Mouse (Mus musculus) lung, postnatal 14 days (tissue): ENCODE measurements around the gene Actr1a.

Experiments used
- DNase-seq: peaks from one replicate; pipeline ENCODE4 v3.0.0; 2021

The Actr1a gene

GRCm38 (mm10) chr19:46349550-46349949 lies 46.0 kb downstream of the Actr1a start:
- DNase-seq, result no peak

- DNase-seq, result peak; percentile 73
Measured at GRCm38 (mm10) chr19:46348761-46349458, 46.6 kb downstream of the Actr1a start.

- DNase-seq, result no peak
Measured at GRCm38 (mm10) chr19:46347936-46348668, 47.4 kb downstream of the Actr1a start.

- DNase-seq, result no peak
Measured at GRCm38 (mm10) chr19:46347146-46347545, 48.4 kb downstream of the Actr1a start.

GRCm38 (mm10) chr19:46344710-46345419 lies 50.7 kb downstream of the Actr1a start:
- no peak for DNase-seq

GRCm38 (mm10) chr19:46339287-46339971 lies 56.1 kb downstream of the Actr1a start:
- peak; percentile 81 for DNase-seq

GRCm38 (mm10) chr19:46338942-46339286 lies 56.6 kb downstream of the Actr1a start:
- DNase-seq, result no peak

- DNase-seq, result peak; percentile 100
Measured at GRCm38 (mm10) chr19:46338331-46338936, 57.1 kb downstream of the Actr1a start, which contains the start of gene Cuedc2. Cuedc2 (minus strand) TSS chr19:46338702.

- no peak for DNase-seq
Measured at GRCm38 (mm10) chr19:46337719-46338330, 57.7 kb downstream of the Actr1a start.

- no peak for DNase-seq
Measured at GRCm38 (mm10) chr19:46333906-46334305, 61.6 kb downstream of the Actr1a start.

GRCm38 (mm10) chr19:46332721-46333339 lies 62.7 kb downstream of the Actr1a start:
- DNase-seq, result no peak

- DNase-seq, result no peak
Measured at GRCm38 (mm10) chr19:46331936-46332335, 63.6 kb downstream of the Actr1a start.

GRCm38 (mm10) chr19:46331326-46331725 lies 64.2 kb downstream of the Actr1a start:
- no peak for DNase-seq

- DNase-seq, result no peak
Measured at GRCm38 (mm10) chr19:46330696-46331095, 64.9 kb downstream of the Actr1a start.

GRCm38 (mm10) chr19:46329951-46330350 lies 65.6 kb downstream of the Actr1a start:
- DNase-seq, result peak; percentile 93

GRCm38 (mm10) chr19:46329031-46329641 lies 66.4 kb downstream of the Actr1a start:
- DNase-seq, result no peak

- DNase-seq, result peak; percentile 97
Measured at GRCm38 (mm10) chr19:46328081-46329030, 67.2 kb downstream of the Actr1a start, which contains the start of gene Fbxl15. Fbxl15 (plus strand) TSS chr19:46328184.

- no peak for DNase-seq
Measured at GRCm38 (mm10) chr19:46327531-46328064, 68.0 kb downstream of the Actr1a start.
